Mouse (Mus musculus) MEL (cell line): ENCODE measurements around the gene Sema6b.

ENCODE experiments used
- CTCF ChIP-seq, 3 experiments: IDR thresholded peaks in 2 of 3; conservative IDR thresholded peaks in 1 of 3; 2 replicates each; pipeline ENCODE4 v1.5.1; 2011 to 2012; ENCODE audit warnings: low read length in 3 of 3, low read depth in 2 of 3, mild to moderate bottlenecking in 2 of 3, improper control_type of control experiment in 1 of 3, inconsistent platforms in 1 of 3, mixed read lengths in 1 of 3, moderate library complexity in 1 of 3; ENCODE audit not compliant: control insufficient read depth in 1 of 3, insufficient read depth in 1 of 3, poor library complexity in 1 of 3, severe bottlenecking in 1 of 3
- GATA1 ChIP-seq: IDR thresholded peaks from 2 replicates; pipeline ENCODE4 v1.6.1; 2011; ENCODE audit warnings: low read depth, low read length, improper control_type of control experiment
- UBTF ChIP-seq: IDR thresholded peaks from 2 replicates; pipeline ENCODE4 v1.6.1; 2012; ENCODE audit warnings: low read depth, mild to moderate bottlenecking, inconsistent platforms, low read length, improper control_type of control experiment, moderate library complexity, borderline replicate concordance; ENCODE audit not compliant: insufficient read depth

DNA sequence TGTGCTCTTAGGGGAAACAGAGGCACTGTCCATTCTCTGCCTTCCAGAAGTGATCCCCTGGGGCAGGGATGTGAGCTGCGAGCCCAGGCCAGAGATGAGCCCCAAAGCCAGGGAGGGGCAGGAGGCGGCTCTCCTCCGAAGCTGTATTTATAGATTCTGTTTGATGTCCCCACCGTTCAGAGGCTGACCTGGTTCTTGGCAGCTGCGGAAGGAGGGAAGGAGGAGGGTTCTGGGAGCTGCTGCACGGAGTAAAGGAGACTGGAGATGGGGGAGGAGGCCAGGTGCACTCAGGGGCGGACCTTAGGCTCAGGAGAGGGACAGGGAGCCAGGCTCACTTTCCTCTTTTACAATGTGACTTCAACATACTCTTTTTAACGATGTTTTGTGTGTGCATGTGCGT, 6.0 kb upstream of the Sema6b start:
- TF ChIP-seq UBTF, result no peak
- TF ChIP-seq GATA1, result no peak
- no peak for TF ChIP-seq CTCF (IDR thresholded peaks at IDR 0.05 in 2 of 3, conservative IDR thresholded peaks at IDR 0.05 in 1 of 3; ENCODE audit: control insufficient read depth in 1 of 3, insufficient read depth in 1 of 3, low read depth in 2 of 3, low read length in 3 of 3, poor library complexity in 1 of 3, severe bottlenecking in 1 of 3)
